Mouse (Mus musculus): ENCODE measurements around the gene Fam71e2. TPM values are rescaled to one million over a fixed set of nuclear protein-coding genes. Genes with fewer than 3 reads are reported as not detected.
"Not testable (repeated sequence)": the region's sequence is repeated elsewhere in the genome, so short reads cannot be mapped to it uniquely, and the experiment has no call there.

Gene Fam71e2
- not detected in 2 replicates for polyA plus RNA-seq (2015; fragmentation: Nextera tagmentation; extraction: Ambion mirVana)

DNA sequence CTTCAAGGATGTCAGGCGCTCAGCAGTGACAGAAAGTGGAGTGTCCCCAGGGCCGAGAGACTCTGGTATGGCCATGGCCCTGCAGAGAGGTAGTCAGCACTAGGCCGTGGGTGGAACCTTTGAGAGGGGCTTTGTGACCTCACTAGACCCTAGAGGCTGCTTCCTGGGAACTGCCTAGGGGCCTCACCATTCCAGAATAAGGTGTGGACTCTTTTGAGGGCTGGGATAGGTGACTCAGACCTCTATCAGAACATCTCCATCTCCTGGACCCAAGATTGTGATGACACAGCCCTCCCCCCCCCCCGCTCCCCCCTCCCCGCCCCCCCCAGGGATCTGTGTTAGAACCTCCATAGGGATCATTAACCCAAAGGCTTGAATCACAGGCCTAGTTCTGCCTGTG is at the start of gene Fam71e2:
Gene Fam71e2 (minus strand): TSS at position 101 of the 400 bp plus-strand sequence.
- no peaks in the 10 kb centered on the region for H3K4me1 ChIP-seq
- no peak within 1 kb of the TSS for H3K27ac ChIP-seq
- H3K36me3 ChIP-seq (replicated peaks): no peaks in the 10 kb centered on the region
- no peaks in the 10 kb centered on the region for H3K9me3 ChIP-seq
- peaks cover 10% of the 10 kb centered on the region for H3K27me3 ChIP-seq (replicated peaks)
- no peak within 1 kb of the TSS for H3K4me3 ChIP-seq
- no peak for ATAC-seq (replicated peaks)
- H3K9ac ChIP-seq: no peak within 1 kb of the TSS
- WGBS: 67% methylated on average over 5 of the region's 5 CpGs
- H3K4me2 ChIP-seq: no peak within 1 kb of the TSS

DNA sequence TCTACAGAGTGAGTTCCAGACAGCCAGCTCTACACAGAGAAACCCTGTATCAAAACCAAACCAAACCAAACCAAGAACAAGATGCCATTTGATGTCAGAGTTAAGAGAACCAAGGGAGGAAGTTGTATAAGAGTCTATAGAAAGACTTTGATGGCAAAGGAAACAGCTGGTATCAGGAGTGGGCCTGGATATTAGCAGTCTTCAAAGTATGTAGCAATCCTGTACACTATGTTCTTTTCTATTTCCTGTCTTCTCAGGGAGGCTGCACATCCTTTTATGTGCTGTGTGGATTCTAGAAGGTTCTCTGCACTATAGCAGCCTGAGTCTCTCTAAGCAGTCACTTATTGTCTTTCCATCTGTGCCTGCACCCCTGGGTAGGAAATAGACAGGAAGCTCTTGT is 45.5 kb upstream of the Fam71e2 start:
- Histone ChIP-seq H3K4me1 (peaks cover 7% of the 10 kb centered on the region), H3K36me3 (replicated peaks) (no peaks in the 10 kb centered on the region), H3K27me3 (replicated peaks) (no peaks in the 10 kb centered on the region), H3K4me3 (no peak overlapping the region), H3K9ac (no peak overlapping the region), H3K9me3 (no peaks in the 10 kb centered on the region), H3K4me2 (no peak overlapping the region), H3K27ac (no peak overlapping the region)
- no peak for ATAC-seq (replicated peaks)

DNA sequence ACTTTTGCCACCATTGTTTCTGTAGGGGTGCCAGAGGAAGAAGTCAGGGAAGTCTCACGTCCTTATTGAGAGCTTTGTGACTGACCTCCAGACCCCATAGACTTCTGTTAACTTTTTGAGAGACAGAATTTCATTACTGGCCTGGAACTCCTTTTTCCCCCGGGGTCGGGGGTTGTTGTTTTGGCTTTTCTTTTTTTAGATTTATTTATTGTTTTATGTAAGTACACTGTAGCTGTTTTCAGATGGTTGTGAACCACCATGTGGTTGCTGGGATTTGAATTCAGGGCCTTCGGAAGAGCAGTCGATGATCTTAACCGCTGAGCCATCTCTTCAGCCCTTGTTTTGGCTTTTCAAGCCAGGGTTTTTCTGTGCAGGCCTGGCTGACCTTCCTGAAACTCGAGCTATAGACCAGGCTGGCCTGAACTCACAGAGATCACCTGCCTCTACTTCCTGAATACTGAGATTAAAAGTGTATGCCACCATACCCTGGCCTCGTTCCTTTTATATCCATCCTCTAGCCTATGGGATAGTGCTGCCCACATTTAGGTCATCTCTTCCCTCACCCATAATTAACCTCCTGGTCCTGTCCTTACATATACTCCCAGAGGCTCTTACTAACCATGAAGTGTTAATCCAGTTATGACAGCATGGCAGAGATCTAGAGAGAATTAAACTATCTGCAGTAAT is 42.1 kb upstream of the Fam71e2 start:
- H3K9ac ChIP-seq: peak overlapping the region; percentile 30
- H3K4me3 ChIP-seq: peak overlapping the region; percentile 90
- 29% methylated on average over 8 of the region's 8 CpGs for WGBS
- H3K36me3 ChIP-seq (replicated peaks): peaks cover 13% of the 10 kb centered on the region; the same call in 1 of the 2 replicates
- no peaks in the 10 kb centered on the region for H3K9me3 ChIP-seq
- no peaks in the 10 kb centered on the region for H3K27me3 ChIP-seq (replicated peaks)
- no peak for ATAC-seq (replicated peaks)
- peaks cover 34% of the 10 kb centered on the region for H3K4me1 ChIP-seq
- peak overlapping the region; percentile 84 for H3K27ac ChIP-seq
- H3K4me2 ChIP-seq: peak overlapping the region; percentile 63

DNA sequence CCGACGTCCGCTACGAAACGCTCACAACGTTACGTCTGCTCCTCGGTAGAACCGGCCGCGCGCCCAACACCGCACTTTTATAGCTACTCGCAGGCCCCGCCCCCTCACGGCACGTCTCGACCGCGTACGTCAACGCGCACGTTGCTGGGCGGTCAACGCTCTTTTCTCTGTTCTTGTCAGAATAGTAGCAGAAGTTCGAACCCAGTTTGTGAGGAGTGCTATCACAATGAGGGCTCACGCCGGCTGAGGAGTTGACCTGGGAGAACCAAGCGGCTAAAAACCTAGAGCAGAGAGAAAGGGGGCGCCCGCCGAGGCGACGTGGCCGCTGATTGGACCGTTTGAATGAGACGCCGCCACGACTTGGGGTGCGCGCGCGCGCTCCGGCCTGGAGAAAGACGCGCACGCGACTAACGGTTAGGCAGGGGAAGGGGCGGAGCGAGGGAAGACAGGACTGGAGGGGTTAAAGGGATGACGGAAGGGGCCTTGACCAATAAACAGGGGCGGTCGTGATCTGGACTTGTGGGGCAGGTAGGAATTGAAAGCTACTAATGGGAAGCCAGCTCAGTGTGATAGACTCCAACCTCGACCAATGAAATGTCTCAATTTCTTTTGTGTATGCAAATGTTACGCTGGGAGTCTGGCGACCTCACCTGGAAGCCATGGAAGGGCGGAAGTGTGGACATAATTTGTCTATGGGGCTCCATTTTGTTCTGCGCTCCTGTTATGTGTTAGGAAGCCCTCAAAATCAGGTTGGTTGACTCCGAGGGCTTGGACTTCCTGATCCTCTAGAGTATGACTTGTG is 41.4 kb upstream of the Fam71e2 start, which contains the start of gene Ube2s:
Gene Ube2s (minus strand): TSS at position 288 of the 802 bp plus-strand sequence.
- WGBS: under 1% methylated on average over 62 of the region's 62 CpGs
- Histone ChIP-seq H3K4me2 (peak within 1 kb of the TSS; percentile 63), H3K27ac (peak within 1 kb of the TSS; percentile 96), H3K9ac (peak within 1 kb of the TSS; percentile 89), H3K4me1 (peaks cover 34% of the 10 kb centered on the region), H3K9me3 (no peaks in the 10 kb centered on the region), H3K27me3 (replicated peaks) (no peaks in the 10 kb centered on the region), H3K4me3 (peak within 1 kb of the TSS; percentile 90), H3K36me3 (replicated peaks) (peaks cover 16% of the 10 kb centered on the region; the same call in 1 of the 2 replicates)
- ATAC-seq (replicated peaks): peak; percentile 99

DNA sequence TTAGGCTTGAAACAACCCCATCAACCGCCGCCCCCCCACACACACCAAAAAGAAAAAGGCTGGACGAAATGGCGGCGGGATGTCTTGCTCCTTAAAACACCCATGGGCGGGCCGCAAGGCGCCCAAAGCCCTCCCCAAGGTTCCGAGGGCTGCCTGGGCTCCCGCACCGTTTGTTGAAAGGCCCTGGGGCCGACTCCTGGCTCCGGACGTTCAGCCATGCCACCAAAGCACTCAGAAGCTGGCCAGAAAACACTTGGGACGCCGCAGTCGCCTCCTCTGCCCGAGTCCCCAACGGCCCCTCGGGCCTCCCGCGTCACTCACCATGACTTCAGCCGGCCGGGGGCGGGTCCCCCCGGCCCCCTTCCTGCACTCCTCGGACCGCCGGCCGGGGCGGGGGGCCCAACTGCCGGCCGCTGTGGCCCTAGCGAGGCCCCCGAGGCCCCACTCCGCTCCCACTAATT is 40.8 kb upstream of the Fam71e2 start:
- no peak for ATAC-seq (replicated peaks)
- peaks cover 21% of the 10 kb centered on the region; the same call in 1 of the 2 replicates for H3K36me3 ChIP-seq (replicated peaks)
- peak overlapping the region; percentile 90 for H3K4me3 ChIP-seq
- H3K27ac ChIP-seq: peak overlapping the region; percentile 96
- peak overlapping the region; percentile 89 for H3K9ac ChIP-seq
- WGBS: under 1% methylated on average over 34 of the region's 36 CpGs
- H3K4me1 ChIP-seq: peaks cover 34% of the 10 kb centered on the region
- H3K9me3 ChIP-seq: no peaks in the 10 kb centered on the region
- no peaks in the 10 kb centered on the region for H3K27me3 ChIP-seq (replicated peaks)
- peak overlapping the region; percentile 63 for H3K4me2 ChIP-seq

DNA sequence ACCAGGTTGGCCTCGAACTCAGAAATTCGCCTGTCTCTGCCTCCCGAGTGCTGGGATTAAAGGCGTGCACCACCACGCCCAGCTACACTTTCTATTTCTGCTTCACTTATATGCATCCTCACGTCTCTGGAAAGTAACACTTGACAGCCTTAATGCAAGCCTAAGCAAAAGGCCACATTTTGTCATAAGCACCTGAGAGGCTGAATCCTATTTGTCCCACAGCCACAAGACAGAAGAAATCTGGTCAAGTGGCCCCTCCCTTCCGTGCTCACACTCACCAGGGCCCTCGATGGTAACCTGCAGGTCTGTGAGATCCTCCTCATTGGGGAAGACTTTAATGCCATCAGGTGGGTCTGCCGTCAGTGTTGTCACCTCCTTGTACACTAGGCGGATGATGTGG is 40.0 kb upstream of the Fam71e2 start:
- not testable (repeated sequence) for ATAC-seq (replicated peaks); H3K27me3 ChIP-seq (replicated peaks); H3K27ac ChIP-seq; H3K9me3 ChIP-seq
- Histone ChIP-seq H3K4me3 (peak overlapping the region; percentile 90), H3K9ac (peak overlapping the region; percentile 89), H3K4me1 (peaks cover 34% of the 10 kb centered on the region), H3K36me3 (replicated peaks) (peaks cover 22% of the 10 kb centered on the region; the same call in 1 of the 2 replicates), H3K4me2 (peak overlapping the region; percentile 63)
- WGBS: 34% methylated on average over 10 of the region's 10 CpGs

DNA sequence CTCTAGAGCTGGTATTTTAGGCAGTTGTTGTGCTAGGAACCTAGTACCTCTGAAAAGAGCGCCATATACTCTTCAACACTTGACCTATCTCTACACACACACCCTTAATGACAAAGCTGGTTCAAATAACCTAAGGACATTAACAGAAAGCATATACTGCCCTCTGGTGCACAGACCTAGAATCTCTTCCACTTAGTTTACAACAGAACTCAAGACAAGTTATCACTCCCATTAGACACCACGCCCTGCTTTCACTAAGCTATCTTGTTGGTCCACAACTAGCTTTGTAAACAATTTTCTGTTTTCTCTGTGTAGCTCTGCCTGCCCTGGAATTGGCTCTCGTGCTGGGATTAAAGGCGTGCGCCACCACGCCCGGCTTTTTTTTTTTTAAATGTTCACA is 35.6 kb upstream of the Fam71e2 start:
- no peak overlapping the region for H3K4me2 ChIP-seq
- H3K9me3 ChIP-seq: no peaks in the 10 kb centered on the region
- H3K9ac ChIP-seq: no peak overlapping the region
- no peak for ATAC-seq (replicated peaks)
- H3K4me3 ChIP-seq: no peak overlapping the region
- H3K27ac ChIP-seq: no peak overlapping the region
- WGBS: 90% methylated on average over 7 of the region's 7 CpGs
- H3K4me1 ChIP-seq: peaks cover 27% of the 10 kb centered on the region
- no peaks in the 10 kb centered on the region for H3K27me3 ChIP-seq (replicated peaks)
- peaks cover 22% of the 10 kb centered on the region; the same call in 1 of the 2 replicates for H3K36me3 ChIP-seq (replicated peaks)

DNA sequence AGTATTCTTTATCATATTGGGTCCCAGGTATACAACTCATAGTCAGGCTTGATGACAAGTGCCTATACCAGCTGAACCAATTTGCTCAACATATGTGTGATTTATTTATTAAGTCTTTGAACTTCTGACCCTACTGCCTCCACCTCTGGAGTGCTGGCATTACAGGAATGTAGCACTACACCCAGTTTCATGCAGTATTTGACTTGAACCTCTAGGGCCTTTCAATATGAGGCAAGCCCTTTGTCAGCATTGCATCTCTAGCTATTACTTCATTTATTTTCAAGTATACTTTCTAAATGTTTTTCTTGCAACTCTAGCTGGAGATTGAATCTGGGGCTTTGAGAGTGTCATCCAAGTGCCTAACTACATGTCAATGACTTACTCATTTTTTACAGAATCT is 31.1 kb upstream of the Fam71e2 start:
- Histone ChIP-seq H3K27me3 (replicated peaks) (no peaks in the 10 kb centered on the region), H3K4me1 (no peaks in the 10 kb centered on the region), H3K27ac (no peak overlapping the region), H3K4me3 (no peak overlapping the region), H3K4me2 (no peak overlapping the region), H3K36me3 (replicated peaks) (peaks cover 12% of the 10 kb centered on the region), H3K9me3 (no peaks in the 10 kb centered on the region), H3K9ac (no peak overlapping the region)
- no peak for ATAC-seq (replicated peaks)

DNA sequence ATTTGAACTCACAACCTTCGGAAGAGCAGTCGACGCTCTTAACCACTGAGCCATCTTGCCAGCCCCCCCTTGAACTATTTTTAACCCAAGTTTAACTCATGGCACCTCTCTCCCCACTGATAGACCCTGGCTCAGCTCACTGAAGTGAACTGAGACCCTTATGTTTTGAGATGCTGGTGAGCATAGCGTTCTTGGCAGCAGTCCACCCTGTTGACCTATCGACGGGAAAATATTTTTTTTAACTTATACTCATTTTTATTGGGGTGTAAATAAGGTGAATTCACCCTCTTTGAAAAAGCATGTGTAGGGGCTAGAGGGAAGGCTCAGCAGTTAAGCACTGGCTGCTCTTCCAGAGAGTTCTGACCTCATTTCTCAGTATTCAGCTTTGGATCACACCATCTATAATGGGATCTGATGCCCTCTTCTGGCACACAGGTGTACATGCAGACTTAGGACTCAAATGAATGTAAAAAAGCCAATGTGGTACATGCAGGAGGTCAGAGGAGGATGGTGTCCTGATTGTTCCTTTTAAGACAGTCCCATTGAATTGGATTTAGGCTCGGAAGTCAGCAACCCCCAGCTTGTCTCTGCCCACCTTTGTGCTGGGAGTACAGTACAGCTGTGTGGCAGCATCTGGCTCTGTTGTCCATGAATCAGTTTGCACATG is 24.8 kb upstream of the Fam71e2 start:
- Histone ChIP-seq H3K9ac (no peak overlapping the region), H3K27ac (0 out of 2 replicates have a peak overlapping the region, but pooled peaks have one; percentile 21), H3K4me3 (no peak overlapping the region), H3K4me1 (peaks cover 15% of the 10 kb centered on the region), H3K36me3 (replicated peaks) (peaks cover 24% of the 10 kb centered on the region), H3K27me3 (replicated peaks) (no peaks in the 10 kb centered on the region), H3K4me2 (no peak overlapping the region), H3K9me3 (no peaks in the 10 kb centered on the region)
- ATAC-seq (replicated peaks): no peak
- WGBS: 74% methylated on average over 7 of the region's 7 CpGs

DNA sequence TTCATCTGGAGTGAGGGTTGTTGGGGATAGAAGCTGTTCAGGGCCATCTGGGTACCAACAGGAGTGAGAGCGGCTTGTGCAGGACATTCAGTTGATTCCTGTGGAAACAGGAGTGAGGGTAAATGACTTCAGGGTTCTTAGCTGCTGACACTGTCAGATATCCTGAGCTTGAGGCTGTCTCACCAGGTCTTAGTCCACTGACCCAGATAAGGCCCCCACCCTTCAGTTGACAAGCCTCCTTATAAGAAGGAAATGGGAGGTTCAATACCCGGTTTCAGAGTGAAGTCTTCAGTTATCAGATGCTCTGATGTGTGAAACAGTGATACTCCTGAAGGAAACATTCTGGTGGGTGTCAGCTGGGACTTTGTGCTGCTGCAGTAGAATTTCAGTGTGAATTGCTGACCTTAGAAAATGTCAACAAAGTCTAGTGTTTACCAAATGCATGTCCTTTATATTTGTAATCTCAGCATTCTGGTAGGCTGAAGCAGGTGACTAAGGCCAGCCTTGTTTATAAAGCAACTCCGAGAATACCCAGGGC is 23.6 kb upstream of the Fam71e2 start:
- no peaks in the 10 kb centered on the region for H3K27me3 ChIP-seq (replicated peaks)
- peaks cover 24% of the 10 kb centered on the region for H3K36me3 ChIP-seq (replicated peaks)
- no peak overlapping the region for H3K9ac ChIP-seq
- H3K4me3 ChIP-seq: no peak overlapping the region
- WGBS: 84% methylated on average over 3 of the region's 3 CpGs
- ATAC-seq (replicated peaks): no peak
- H3K4me1 ChIP-seq: peaks cover 17% of the 10 kb centered on the region
- H3K27ac ChIP-seq: no peak overlapping the region
- H3K9me3 ChIP-seq: no peaks in the 10 kb centered on the region
- no peak overlapping the region for H3K4me2 ChIP-seq

DNA sequence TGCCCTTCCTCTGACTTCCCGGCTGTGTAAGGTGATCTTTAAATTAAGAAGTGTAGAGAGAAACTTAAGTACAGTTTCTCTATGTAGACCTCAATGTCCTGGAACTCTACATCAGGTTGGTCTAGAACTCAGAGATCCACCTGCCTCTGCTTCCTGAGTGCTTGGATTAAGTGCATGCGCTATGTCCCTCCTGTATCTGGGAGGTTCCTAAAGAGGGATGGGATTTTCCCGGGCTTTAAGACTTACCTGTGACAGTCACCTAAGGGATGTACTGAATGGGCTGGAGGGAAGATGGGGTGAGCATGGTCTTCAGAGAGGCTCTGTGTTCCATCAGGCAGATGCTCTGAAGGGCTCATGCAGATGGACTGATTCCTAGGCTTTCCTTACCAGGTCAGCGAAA is 22.6 kb upstream of the Fam71e2 start:
- Histone ChIP-seq H3K27me3 (replicated peaks) (no peaks in the 10 kb centered on the region), H3K36me3 (replicated peaks) (peaks cover 24% of the 10 kb centered on the region), H3K9me3 (no peaks in the 10 kb centered on the region), H3K4me1 (peaks cover 21% of the 10 kb centered on the region), H3K4me3 (peak overlapping the region; percentile 92), H3K27ac (peak overlapping the region; percentile 90), H3K4me2 (peak overlapping the region; percentile 77), H3K9ac (peak overlapping the region; percentile 95)
- WGBS: 50% methylated on average over 4 of the region's 4 CpGs
- ATAC-seq (replicated peaks): no peak

DNA sequence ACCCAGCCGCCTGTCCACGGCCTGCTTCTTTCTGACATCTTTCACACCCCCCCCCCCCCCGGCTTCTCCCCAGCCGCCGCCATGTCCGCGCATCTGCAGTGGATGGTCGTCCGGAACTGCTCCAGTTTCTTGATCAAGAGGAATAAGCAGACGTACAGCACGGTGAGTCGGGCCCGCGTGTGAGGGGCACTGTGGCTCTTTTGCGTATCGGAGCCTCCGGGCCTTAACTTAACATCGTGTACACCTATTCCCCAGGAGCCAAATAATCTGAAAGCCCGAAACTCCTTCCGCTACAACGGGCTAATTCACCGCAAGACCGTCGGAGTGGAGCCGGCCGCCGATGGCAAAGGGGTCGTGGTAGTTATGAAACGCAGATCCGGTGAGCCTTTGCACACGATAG is 22.1 kb upstream of the Fam71e2 start:
- not testable (repeated sequence) for ATAC-seq (replicated peaks); H3K9me3 ChIP-seq; H3K27me3 ChIP-seq (replicated peaks)
- peak overlapping the region; percentile 92 for H3K4me3 ChIP-seq
- H3K9ac ChIP-seq: peak overlapping the region; percentile 95
- under 1% methylated on average over 29 of the region's 31 CpGs for WGBS
- peak overlapping the region; percentile 77 for H3K4me2 ChIP-seq
- peaks cover 24% of the 10 kb centered on the region for H3K36me3 ChIP-seq (replicated peaks)
- peak overlapping the region; percentile 90 for H3K27ac ChIP-seq
- H3K4me1 ChIP-seq: peaks cover 25% of the 10 kb centered on the region

All from midbrain, embryonic 15.5 days (tissue).